Mouse (Mus musculus) E14TG2a.4 (cell line): ENCODE measurements at regions not wholly inside any gene's neighbourhood (a gene's known extent, or its start where the extent isn't known, plus 50 kb on each side); places are given as distances from the start of the nearest gene placed in this dataset.

Experiments
- H3K27me3 ChIP-seq: 2 replicates; pipeline ENCODE4 v1.6.1; 2014; ENCODE audit warnings: low read length, control low read depth; ENCODE audit not compliant: insufficient read depth
- H3K36me3 ChIP-seq: 2 replicates; pipeline ENCODE4 v1.6.1; 2014; ENCODE audit warnings: low read length, control low read depth; ENCODE audit not compliant: insufficient read depth
- H3K4me1 ChIP-seq: replicated peaks from 2 replicates; pipeline ENCODE4 v1.6.1; 2014; ENCODE audit warnings: low read depth, low read length, control low read depth
- H3K4me3 ChIP-seq: replicated peaks from 2 replicates; pipeline ENCODE4 v1.5.1; 2014; ENCODE audit warnings: mild to moderate bottlenecking, low read length
- H3K9me3 ChIP-seq: 2 replicates; pipeline ENCODE4 v1.6.1; 2014; ENCODE audit warnings: low read length, control low read depth
- CTCF ChIP-seq: conservative IDR thresholded peaks from 2 replicates; pipeline ENCODE4 v1.5.1; 2014; ENCODE audit warnings: low read length
- NANOG ChIP-seq: IDR thresholded peaks from 2 replicates; pipeline ENCODE4 v1.6.1; 2014; ENCODE audit warnings: borderline replicate concordance, low read length, mixed read lengths
- POU5F1 ChIP-seq: IDR thresholded peaks from 2 replicates; pipeline ENCODE4 v1.6.1; 2014; ENCODE audit warnings: low read length, borderline replicate concordance

DNA sequence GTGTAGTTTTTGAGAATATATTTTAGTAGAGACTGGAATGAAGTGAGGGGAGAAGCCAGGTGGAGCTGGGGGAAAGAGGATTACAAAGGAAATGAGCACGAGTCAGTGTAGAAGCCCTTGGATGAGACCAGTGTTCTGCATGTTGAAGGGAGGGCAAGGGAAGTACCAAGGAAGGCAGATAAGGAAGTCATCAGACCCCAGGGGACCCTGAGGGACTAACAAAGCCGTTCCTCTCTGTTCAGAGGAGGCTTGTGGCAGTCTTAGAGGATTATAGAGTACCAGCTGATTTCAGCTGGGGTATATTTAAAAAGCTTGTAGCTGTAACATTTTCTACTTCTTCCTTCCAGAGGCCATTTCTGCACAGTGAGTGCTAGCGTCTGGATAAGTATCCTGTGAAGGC lies 56.7 kb upstream of the Igsf9b start:
- Histone ChIP-seq H3K4me3 (no peak overlapping the region), H3K36me3 (no peaks in the 10 kb centered on the region), H3K27me3 (peaks cover 3% of the 10 kb centered on the region; the same call in 1 of the 2 replicates), H3K9me3 (no peaks in the 10 kb centered on the region), H3K4me1 (no peaks in the 10 kb centered on the region)
- no peak for TF ChIP-seq POU5F1
- TF ChIP-seq NANOG = no peak
- TF ChIP-seq CTCF = no peak

- Histone ChIP-seq H3K27me3 (peaks cover 3% of the 10 kb centered on the region; the same call in 1 of the 2 replicates), H3K4me3 (no peak overlapping the region), H3K9me3 (no peaks in the 10 kb centered on the region), H3K36me3 (no peaks in the 10 kb centered on the region), H3K4me1 (no peaks in the 10 kb centered on the region)
- TF ChIP-seq CTCF = no peak
- TF ChIP-seq NANOG = no peak
- TF ChIP-seq POU5F1 = no peak
Observed at GRCm38 (mm10) chr9:27240926-27241325, 58.1 kb upstream of the Igsf9b start.

DNA sequence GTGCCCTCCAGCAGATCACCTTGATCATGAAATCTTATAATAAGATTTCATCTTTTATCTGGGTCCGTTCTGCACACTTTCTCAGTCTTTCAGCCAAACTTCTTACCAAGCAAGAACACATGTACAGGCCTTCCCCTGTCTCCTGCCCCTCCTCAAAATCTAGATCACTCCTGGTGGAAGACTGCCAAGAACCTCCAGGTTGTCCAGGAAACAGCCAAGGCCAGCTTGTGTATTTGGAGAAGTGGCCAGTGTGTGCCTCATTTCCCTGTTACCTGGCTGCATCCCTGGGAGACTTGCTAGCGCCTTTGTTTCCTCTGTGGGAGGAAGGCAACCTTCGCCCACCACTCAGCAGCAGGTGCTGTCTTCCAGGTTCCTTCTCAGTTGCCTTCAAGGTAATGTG lies 58.5 kb upstream of the Igsf9b start:
- H3K4me3 ChIP-seq = no peak overlapping the region
- H3K27me3 ChIP-seq = peaks cover 3% of the 10 kb centered on the region; the same call in 1 of the 2 replicates
- TF ChIP-seq CTCF = no peak
- no peak for TF ChIP-seq NANOG
- no peak for TF ChIP-seq POU5F1
- H3K9me3 ChIP-seq = no peaks in the 10 kb centered on the region
- no peaks in the 10 kb centered on the region for H3K36me3 ChIP-seq
- no peaks in the 10 kb centered on the region for H3K4me1 ChIP-seq

- Histone ChIP-seq H3K27me3 (no peaks in the 10 kb centered on the region), H3K36me3 (no peaks in the 10 kb centered on the region), H3K9me3 (no peaks in the 10 kb centered on the region), H3K4me1 (peaks cover 12% of the 10 kb centered on the region), H3K4me3 (no peak overlapping the region)
- no peak for TF ChIP-seq CTCF
- TF ChIP-seq NANOG = no peak
- TF ChIP-seq POU5F1 = no peak
Observed at GRCm38 (mm10) chr9:27232692-27233091, 66.3 kb upstream of the Igsf9b start.

DNA sequence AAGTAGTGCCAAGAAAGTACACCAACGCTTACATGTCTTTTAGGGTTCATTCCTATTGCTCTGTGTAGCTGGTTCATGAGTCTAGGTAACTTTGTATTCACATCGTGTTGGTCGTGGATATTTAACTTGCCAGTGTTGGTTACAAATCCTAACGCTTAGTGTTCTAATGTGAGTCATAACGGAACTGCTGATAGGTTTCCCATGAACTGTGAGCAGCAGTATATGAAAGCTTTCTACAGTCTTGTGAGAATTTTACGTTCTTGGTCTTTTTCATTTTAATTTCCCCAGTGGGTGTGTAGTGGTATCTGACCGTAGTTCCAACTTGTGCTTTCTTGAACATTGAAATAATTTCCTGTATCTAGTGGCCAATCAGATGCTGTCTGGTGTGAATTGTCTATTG lies 71.5 kb upstream of the Igsf9b start:
- no peaks in the 10 kb centered on the region for H3K27me3 ChIP-seq
- no peaks in the 10 kb centered on the region for H3K9me3 ChIP-seq
- no peak overlapping the region for H3K4me3 ChIP-seq
- no peak for TF ChIP-seq NANOG
- TF ChIP-seq POU5F1 = no peak
- no peaks in the 10 kb centered on the region for H3K36me3 ChIP-seq
- H3K4me1 ChIP-seq = peaks cover 12% of the 10 kb centered on the region

GRCm38 (mm10) chr9:27221183-27221582 lies 66.0 kb upstream of the Jam3 start:
- H3K27me3 ChIP-seq = no peaks in the 10 kb centered on the region
- no peak for TF ChIP-seq POU5F1
- TF ChIP-seq NANOG = no peak
- peak; percentile 75 for TF ChIP-seq CTCF

GRCm38 (mm10) chr9:27216024-27216423 lies 60.8 kb upstream of the Jam3 start:
- H3K36me3 ChIP-seq = no peaks in the 10 kb centered on the region
- 0 out of 2 replicates have a peak, but pooled peaks cover 4% of the 10 kb centered on the region for H3K4me1 ChIP-seq
- no peak overlapping the region for H3K4me3 ChIP-seq
- TF ChIP-seq CTCF = no peak
- no peak for TF ChIP-seq POU5F1
- no peak for TF ChIP-seq NANOG
- no peaks in the 10 kb centered on the region for H3K27me3 ChIP-seq
- H3K9me3 ChIP-seq = no peaks in the 10 kb centered on the region

More at GRCm38 (mm10) chr9:27221183-27221582, 66.0 kb upstream of the Jam3 start:
- no peaks in the 10 kb centered on the region for H3K36me3 ChIP-seq
- H3K4me3 ChIP-seq = no peak overlapping the region
- peaks cover 11% of the 10 kb centered on the region for H3K4me1 ChIP-seq
- H3K9me3 ChIP-seq = no peaks in the 10 kb centered on the region

DNA sequence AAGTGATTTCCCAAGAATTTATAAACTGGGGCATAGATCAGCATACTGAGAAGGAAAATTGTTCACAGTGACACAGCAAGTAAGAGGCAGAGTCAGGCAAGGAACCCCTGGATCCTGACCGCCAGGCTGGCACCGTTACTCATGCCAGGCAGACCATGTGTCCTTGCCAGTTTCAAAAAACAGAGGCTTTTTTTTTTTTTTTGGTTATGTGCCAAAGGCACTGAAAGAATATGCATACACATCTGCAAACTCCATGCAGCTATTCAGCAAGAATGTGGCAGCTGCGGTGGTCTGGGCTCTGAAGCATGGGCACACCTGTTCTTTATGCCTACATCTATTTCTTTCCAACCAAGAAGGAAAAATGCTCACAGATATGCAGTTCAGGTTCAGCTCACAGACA lies 58.8 kb upstream of the Jam3 start:
- H3K4me3 ChIP-seq = no peak overlapping the region
- no peaks in the 10 kb centered on the region for H3K36me3 ChIP-seq
- peaks cover 7% of the 10 kb centered on the region; the same call in 1 of the 2 replicates for H3K27me3 ChIP-seq
- H3K4me1 ChIP-seq = 0 out of 2 replicates have a peak, but pooled peaks cover 4% of the 10 kb centered on the region
- H3K9me3 ChIP-seq = no peaks in the 10 kb centered on the region
- no peak for TF ChIP-seq POU5F1
- no peak for TF ChIP-seq NANOG
- TF ChIP-seq CTCF = no peak

DNA sequence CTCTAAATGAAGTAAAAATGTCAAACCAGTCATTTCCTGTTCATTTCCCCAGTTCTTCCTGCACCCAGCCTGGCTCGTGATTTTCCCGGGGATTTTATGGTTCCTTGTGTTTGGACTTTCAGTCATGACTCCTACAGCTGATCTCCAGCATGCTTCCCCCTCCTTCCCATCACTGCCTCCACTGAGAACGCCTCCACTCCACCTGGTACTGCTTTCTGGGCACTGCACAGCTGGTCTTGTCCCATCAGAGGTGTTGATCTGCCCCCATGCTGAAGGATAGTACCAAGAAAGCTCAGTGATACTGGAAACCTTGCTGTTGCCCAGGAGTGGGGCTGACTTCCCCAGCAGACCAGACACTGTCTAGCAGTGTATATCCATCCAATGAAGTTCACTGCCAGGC lies 53.6 kb upstream of the Jam3 start:
- no peak for TF ChIP-seq CTCF
- TF ChIP-seq POU5F1 = no peak
- no peak for TF ChIP-seq NANOG
- H3K4me1 ChIP-seq = no peaks in the 10 kb centered on the region
- no peaks in the 10 kb centered on the region for H3K36me3 ChIP-seq
- H3K9me3 ChIP-seq = no peaks in the 10 kb centered on the region
- H3K4me3 ChIP-seq = no peak overlapping the region
- peaks cover 7% of the 10 kb centered on the region; the same call in 1 of the 2 replicates for H3K27me3 ChIP-seq
